Mouse (Mus musculus) kidney, embryonic 16.5 days (tissue): ENCODE data around the gene Dph6. TPM values are rescaled to one million over a fixed set of nuclear protein-coding genes. Genes with fewer than 3 reads are reported as not detected.

Experiments used
- ATAC-seq: fragments of 200-750 bp; cut with Nextera tagmentation; 2 replicates; pipeline ENCODE4 v1.8.0; 2017; ENCODE audit warnings: moderate TSS enrichment; ENCODE audit not compliant: low FRiP score, low TSS enrichment
- H3K27ac ChIP-seq: fragments of 300-500 bp; sonication (generic); 2 replicates; pipeline ENCODE4 v1.5.1; 2014; ENCODE audit warnings: low read length
- H3K27me3 ChIP-seq: fragments of 300-500 bp; sonication (generic); 2 replicates; pipeline ENCODE4 v1.6.1; 2014; ENCODE audit warnings: low read length, control low read depth, mixed read lengths; ENCODE audit not compliant: insufficient read depth
- H3K36me3 ChIP-seq: fragments of 300-500 bp; sonication (generic); 2 replicates; pipeline ENCODE4 v1.6.1; 2014; ENCODE audit warnings: low read length, control low read depth, mixed read lengths; ENCODE audit not compliant: insufficient read depth
- H3K4me1 ChIP-seq: fragments of 300-500 bp; sonication (generic); 2 replicates; pipeline ENCODE4 v1.6.1; 2014; ENCODE audit warnings: low read length, control low read depth, mixed read lengths; ENCODE audit not compliant: insufficient read depth
- H3K4me2 ChIP-seq: fragments of 300-500 bp; sonication (generic); replicated peaks from 2 replicates; pipeline ENCODE4 v1.6.1; 2014; ENCODE audit warnings: low read depth, low read length
- H3K4me3 ChIP-seq: fragments of 300-500 bp; sonication (generic); 2 replicates; pipeline ENCODE4 v1.5.1; 2014; ENCODE audit warnings: mild to moderate bottlenecking, low read length
- H3K9ac ChIP-seq: fragments of 300-500 bp; sonication (generic); replicated peaks from 2 replicates; pipeline ENCODE4 v1.6.1; 2014; ENCODE audit warnings: low read length
- H3K9me3 ChIP-seq: fragments of 300-500 bp; sonication (generic); 2 replicates; pipeline ENCODE4 v1.6.1; 2016; ENCODE audit warnings: low read length, control low read depth
- WGBS: fragments of 180-500 bp; shearing (Covaris S2); extraction: QIAGEN DNeasy Blood & Tissue Kit; methylation state at CpG from one replicate; pipeline ENCODE4 v1.1.7; 2014; 5-methylcytosine and 5-hydroxymethylcytosine counted together
- polyA plus RNA-seq: library from polyadenylated mRNA; unstranded; fragments of >200 nt; fragmentation: Nextera tagmentation; extraction: Ambion mirVana; gene quantifications from 2 replicates; pipeline ENCODE4 v1.2.1, GENCODE M21; 2015

Dph6 gene
- polyA plus RNA-seq, 1 experiment from 2014 or later = 27.3 TPM

- peak; percentile 91 for ATAC-seq
- Histone ChIP-seq H3K36me3 (no peaks in the 10 kb centered on the region), H3K4me2 (no peak overlapping the region), H3K9ac (no peak overlapping the region), H3K27ac (no peak overlapping the region; the same call in 1 of the 2 replicates), H3K27me3 (no peaks in the 10 kb centered on the region), H3K4me1 (peaks cover 6% of the 10 kb centered on the region; the same call in 1 of the 2 replicates), H3K4me3 (no peak overlapping the region), H3K9me3 (no peaks in the 10 kb centered on the region)
- 42% methylated on average over 2 of the region's 2 CpGs for WGBS
Observed at GRCm38 (mm10) chr2:114543000-114543622, 111.7 kb downstream of the Dph6 start.

- Histone ChIP-seq H3K27ac (no peak overlapping the region), H3K27me3 (no peaks in the 10 kb centered on the region), H3K36me3 (no peaks in the 10 kb centered on the region), H3K4me3 (no peak overlapping the region), H3K9me3 (no peaks in the 10 kb centered on the region), H3K4me2 (no peak overlapping the region), H3K9ac (no peak overlapping the region), H3K4me1 (peaks cover 6% of the 10 kb centered on the region; the same call in 1 of the 2 replicates)
- 50% methylated on average over 2 of the region's 2 CpGs for WGBS
- no peak for ATAC-seq
Observed at GRCm38 (mm10) chr2:114542325-114542724, 112.4 kb downstream of the Dph6 start.

GRCm38 (mm10) chr2:114540416-114540815, 114.3 kb downstream of the Dph6 start:
- Histone ChIP-seq H3K27me3 (no peaks in the 10 kb centered on the region), H3K4me3 (no peak overlapping the region), H3K4me2 (no peak overlapping the region), H3K36me3 (no peaks in the 10 kb centered on the region), H3K27ac (no peak overlapping the region), H3K9me3 (no peaks in the 10 kb centered on the region), H3K9ac (no peak overlapping the region), H3K4me1 (peaks cover 6% of the 10 kb centered on the region; the same call in 1 of the 2 replicates)
- no peak for ATAC-seq
- 83% methylated on average over 6 of the region's 6 CpGs for WGBS

GRCm38 (mm10) chr2:114536032-114536431, 118.7 kb downstream of the Dph6 start:
- Histone ChIP-seq H3K27me3 (no peaks in the 10 kb centered on the region), H3K4me2 (no peak overlapping the region), H3K4me1 (no peaks in the 10 kb centered on the region), H3K36me3 (no peaks in the 10 kb centered on the region), H3K27ac (no peak overlapping the region), H3K9me3 (no peaks in the 10 kb centered on the region), H3K9ac (no peak overlapping the region), H3K4me3 (no peak overlapping the region)
- 26% methylated on average over 1 of the region's 1 CpGs for WGBS
- no peak for ATAC-seq

- Histone ChIP-seq H3K9me3 (no peaks in the 10 kb centered on the region), H3K4me1 (no peaks in the 10 kb centered on the region), H3K9ac (no peak overlapping the region), H3K4me3 (no peak overlapping the region), H3K4me2 (no peak overlapping the region), H3K27me3 (no peaks in the 10 kb centered on the region), H3K27ac (no peak overlapping the region), H3K36me3 (no peaks in the 10 kb centered on the region)
- WGBS = 63% methylated on average over 5 of the region's 5 CpGs
- no peak for ATAC-seq
Observed at GRCm38 (mm10) chr2:114531010-114531756, 123.6 kb downstream of the Dph6 start.

- no peaks in the 10 kb centered on the region for H3K4me1 ChIP-seq
Observed at GRCm38 (mm10) chr2:114520414-114520813, 134.3 kb downstream of the Dph6 start.

GRCm38 (mm10) chr2:114519907-114520306, 134.9 kb downstream of the Dph6 start:
- Histone ChIP-seq H3K4me1 (no peaks in the 10 kb centered on the region), H3K9ac (no peak overlapping the region), H3K9me3 (no peaks in the 10 kb centered on the region), H3K36me3 (no peaks in the 10 kb centered on the region), H3K27ac (no peak overlapping the region), H3K4me3 (no peak overlapping the region), H3K4me2 (no peak overlapping the region), H3K27me3 (no peaks in the 10 kb centered on the region)
- 0 out of 2 replicates have a peak, but pooled peaks have one; percentile 27 for ATAC-seq
- WGBS = 68% methylated on average over 3 of the region's 3 CpGs

More at GRCm38 (mm10) chr2:114520414-114520813, 134.3 kb downstream of the Dph6 start:
- no peaks in the 10 kb centered on the region for H3K9me3 ChIP-seq
- WGBS = 86% methylated on average over 5 of the region's 5 CpGs
- no peak overlapping the region for H3K4me3 ChIP-seq
- no peaks in the 10 kb centered on the region for H3K27me3 ChIP-seq
- no peak overlapping the region for H3K9ac ChIP-seq
- ATAC-seq = no peak
- H3K36me3 ChIP-seq = no peaks in the 10 kb centered on the region
- no peak overlapping the region for H3K27ac ChIP-seq
- H3K4me2 ChIP-seq = no peak overlapping the region

GRCm38 (mm10) chr2:114492398-114492797, 162.4 kb downstream of the Dph6 start:
- no peak overlapping the region for H3K27ac ChIP-seq
- H3K4me3 ChIP-seq = no peak overlapping the region
- 26% methylated on average over 3 of the region's 3 CpGs for WGBS
- ATAC-seq = peak; percentile 19; the same call in 1 of the 2 replicates
- no peaks in the 10 kb centered on the region for H3K9me3 ChIP-seq
- no peak overlapping the region for H3K4me2 ChIP-seq
- no peak overlapping the region for H3K9ac ChIP-seq
- H3K36me3 ChIP-seq = no peaks in the 10 kb centered on the region
- 0 out of 2 replicates have a peak, but pooled peaks cover 2% of the 10 kb centered on the region for H3K4me1 ChIP-seq
- no peaks in the 10 kb centered on the region for H3K27me3 ChIP-seq

GRCm38 (mm10) chr2:114491907-114492306, 162.9 kb downstream of the Dph6 start:
- WGBS = 50% methylated on average over 3 of the region's 3 CpGs
- no peak overlapping the region; the same call in 1 of the 2 replicates for H3K27ac ChIP-seq

GRCm38 (mm10) chr2:114486980-114487379, 167.8 kb downstream of the Dph6 start:
- no peak overlapping the region for H3K4me3 ChIP-seq
- H3K4me2 ChIP-seq = no peak overlapping the region
- no peak overlapping the region for H3K9ac ChIP-seq
- no peaks in the 10 kb centered on the region for H3K27me3 ChIP-seq
- H3K4me1 ChIP-seq = 0 out of 2 replicates have a peak, but pooled peaks cover 2% of the 10 kb centered on the region
- ATAC-seq = no peak
- H3K9me3 ChIP-seq = no peaks in the 10 kb centered on the region
- no peaks in the 10 kb centered on the region for H3K36me3 ChIP-seq
- H3K27ac ChIP-seq = no peak overlapping the region

More at GRCm38 (mm10) chr2:114491907-114492306, 162.9 kb downstream of the Dph6 start:
- peak; percentile 70 for ATAC-seq
- no peak overlapping the region for H3K4me3 ChIP-seq
- no peak overlapping the region for H3K4me2 ChIP-seq
- 0 out of 2 replicates have a peak, but pooled peaks cover 2% of the 10 kb centered on the region for H3K4me1 ChIP-seq
- H3K27me3 ChIP-seq = no peaks in the 10 kb centered on the region
- H3K36me3 ChIP-seq = no peaks in the 10 kb centered on the region
- H3K9me3 ChIP-seq = no peaks in the 10 kb centered on the region
- H3K9ac ChIP-seq = no peak overlapping the region
